Mouse (Mus musculus): Measurements from ENCODE around the gene Slc25a48. TPM values are rescaled to one million over a fixed set of nuclear protein-coding genes. Genes with fewer than 3 reads are reported as not detected.
A peak's percentile ranks its signal among the peaks of the same experiment; 100 is the strongest.

Gene Slc25a48
- polyA plus RNA-seq, 1 experiment: not detected

GRCm38 (mm10) chr13:56422072-56422723 is 16.0 kb upstream of the Slc25a48 start:
- Histone ChIP-seq H3K4me3 (ENCODE audit: insufficient read depth, low read depth, low read length) (no peak overlapping the region), H3K4me1 (ENCODE audit: control insufficient read depth, insufficient read depth, low read length) (no peaks in the 10 kb centered on the region), H3K27ac (ENCODE audit: insufficient read depth, low read depth, low read length) (no peak overlapping the region)
- TF ChIP-seq CTCF (IDR thresholded peaks at IDR 0.05; ENCODE audit: insufficient read depth, low read depth, low read length) (no peak), POLR2A (IDR thresholded peaks at IDR 0.05; ENCODE audit: insufficient read depth, low read depth, low read length) (no peak)
- 13% methylated on average over 16 of the region's 16 CpGs for WGBS

- TF ChIP-seq CTCF (IDR thresholded peaks at IDR 0.05; ENCODE audit: insufficient read depth, low read depth, low read length) (no peak), POLR2A (IDR thresholded peaks at IDR 0.05; ENCODE audit: insufficient read depth, low read depth, low read length) (no peak)
- no peak overlapping the region for H3K4me3 ChIP-seq (ENCODE audit: insufficient read depth, low read depth, low read length)
- 92% methylated on average over 7 of the region's 7 CpGs for WGBS
- H3K27ac ChIP-seq (ENCODE audit: insufficient read depth, low read depth, low read length): no peak overlapping the region
- H3K4me1 ChIP-seq (ENCODE audit: control insufficient read depth, insufficient read depth, low read length): no peaks in the 10 kb centered on the region
These were observed 12.2 kb upstream of the Slc25a48 start for GRCm38 (mm10) chr13:56425931-56426330.

- TF ChIP-seq POLR2A (IDR thresholded peaks at IDR 0.05; ENCODE audit: insufficient read depth, low read depth, low read length) (no peak), CTCF (IDR thresholded peaks at IDR 0.05; ENCODE audit: insufficient read depth, low read depth, low read length) (no peak)
- no peak within 1 kb of the TSS for H3K4me3 ChIP-seq (ENCODE audit: insufficient read depth, low read depth, low read length)
- WGBS: 84% methylated on average over 4 of the region's 4 CpGs
- no peak within 1 kb of the TSS for H3K27ac ChIP-seq (ENCODE audit: insufficient read depth, low read depth, low read length)
- H3K4me1 ChIP-seq (ENCODE audit: control insufficient read depth, insufficient read depth, low read length): no peaks in the 10 kb centered on the region
These were observed 11.8 kb upstream of the Slc25a48 start, which contains the start of gene Gm3045 for GRCm38 (mm10) chr13:56426365-56426764. Gm3045 (plus strand) TSS chr13:56426594.

- 37% methylated on average over 16 of the region's 16 CpGs for WGBS
- Histone ChIP-seq H3K4me3 (ENCODE audit: insufficient read depth, low read depth, low read length) (no peak overlapping the region), H3K27ac (ENCODE audit: insufficient read depth, low read depth, low read length) (no peak overlapping the region), H3K4me1 (ENCODE audit: control insufficient read depth, insufficient read depth, low read length) (no peaks in the 10 kb centered on the region)
- TF ChIP-seq CTCF (IDR thresholded peaks at IDR 0.05; ENCODE audit: insufficient read depth, low read depth, low read length) (peak; percentile 84), POLR2A (IDR thresholded peaks at IDR 0.05; ENCODE audit: insufficient read depth, low read depth, low read length) (no peak)
These were observed 9.2 kb upstream of the Slc25a48 start for GRCm38 (mm10) chr13:56428724-56429500.

GRCm38 (mm10) chr13:56432496-56432895 is 5.7 kb upstream of the Slc25a48 start:
- no peak overlapping the region for H3K4me3 ChIP-seq (ENCODE audit: insufficient read depth, low read depth, low read length)
- no peak overlapping the region for H3K27ac ChIP-seq (ENCODE audit: insufficient read depth, low read depth, low read length)
- 88% methylated on average over 12 of the region's 12 CpGs for WGBS
- no peak for TF ChIP-seq CTCF (IDR thresholded peaks at IDR 0.05; ENCODE audit: insufficient read depth, low read depth, low read length)
- TF ChIP-seq POLR2A (IDR thresholded peaks at IDR 0.05; ENCODE audit: insufficient read depth, low read depth, low read length): no peak
- H3K4me1 ChIP-seq (ENCODE audit: control insufficient read depth, insufficient read depth, low read length): no peaks in the 10 kb centered on the region

- Histone ChIP-seq H3K4me1 (ENCODE audit: control insufficient read depth, insufficient read depth, low read length) (peaks cover 6% of the 10 kb centered on the region), H3K27ac (ENCODE audit: insufficient read depth, low read depth, low read length) (no peak overlapping the region), H3K4me3 (ENCODE audit: insufficient read depth, low read depth, low read length) (no peak overlapping the region)
- TF ChIP-seq POLR2A (IDR thresholded peaks at IDR 0.05; ENCODE audit: insufficient read depth, low read depth, low read length) (no peak), CTCF (IDR thresholded peaks at IDR 0.05; ENCODE audit: insufficient read depth, low read depth, low read length) (peak; percentile 72; the same call in 1 of the 2 replicates)
- WGBS: 20% methylated on average over 10 of the region's 10 CpGs
These were observed 4.7 kb upstream of the Slc25a48 start for GRCm38 (mm10) chr13:56433466-56433865.

GRCm38 (mm10) chr13:56434311-56434751 is 3.8 kb upstream of the Slc25a48 start:
- no peak for TF ChIP-seq CTCF (IDR thresholded peaks at IDR 0.05; ENCODE audit: insufficient read depth, low read depth, low read length)
- TF ChIP-seq POLR2A (IDR thresholded peaks at IDR 0.05; ENCODE audit: insufficient read depth, low read depth, low read length): no peak
- WGBS: 84% methylated on average over 9 of the region's 9 CpGs
- Histone ChIP-seq H3K4me1 (ENCODE audit: control insufficient read depth, insufficient read depth, low read length) (peaks cover 11% of the 10 kb centered on the region), H3K27ac (ENCODE audit: insufficient read depth, low read depth, low read length) (no peak overlapping the region), H3K4me3 (ENCODE audit: insufficient read depth, low read depth, low read length) (no peak overlapping the region)

- peaks cover 11% of the 10 kb centered on the region for H3K4me1 ChIP-seq (ENCODE audit: control insufficient read depth, insufficient read depth, low read length)
- TF ChIP-seq CTCF (IDR thresholded peaks at IDR 0.05; ENCODE audit: insufficient read depth, low read depth, low read length): no peak
- TF ChIP-seq POLR2A (IDR thresholded peaks at IDR 0.05; ENCODE audit: insufficient read depth, low read depth, low read length): no peak
- 77% methylated on average over 10 of the region's 10 CpGs for WGBS
These were observed 2.4 kb upstream of the Slc25a48 start for GRCm38 (mm10) chr13:56435615-56436287.

More at GRCm38 (mm10) chr13:56435615-56436287, 2.4 kb upstream of the Slc25a48 start:
- Histone ChIP-seq H3K4me3 (ENCODE audit: insufficient read depth, low read depth, low read length) (no peak overlapping the region), H3K27ac (ENCODE audit: insufficient read depth, low read depth, low read length) (no peak overlapping the region)
